Mouse (Mus musculus): ENCODE measurements around the gene Hunk.

- TF ChIP-seq CTCF (IDR thresholded peaks at IDR 0.05; ENCODE audit: extremely low read depth, insufficient read depth, low read length), result no peak
- no peak for TF ChIP-seq POLR2A (IDR thresholded peaks at IDR 0.05; ENCODE audit: extremely low read depth, insufficient read depth, low read length)
Observed at GRCm38 (mm10) chr16:90402292-90402691, 16.5 kb downstream of the Hunk start.

Data from cortical plate, adult 2 months (tissue).